Mouse (Mus musculus): ENCODE results near the gene Slc41a2. TPM values are rescaled to one million over a fixed set of nuclear protein-coding genes. Genes with fewer than 3 reads are reported as not detected.

Slc41a2 gene
- polyA plus RNA-seq, 1 experiment: 8.5 TPM

DNA sequence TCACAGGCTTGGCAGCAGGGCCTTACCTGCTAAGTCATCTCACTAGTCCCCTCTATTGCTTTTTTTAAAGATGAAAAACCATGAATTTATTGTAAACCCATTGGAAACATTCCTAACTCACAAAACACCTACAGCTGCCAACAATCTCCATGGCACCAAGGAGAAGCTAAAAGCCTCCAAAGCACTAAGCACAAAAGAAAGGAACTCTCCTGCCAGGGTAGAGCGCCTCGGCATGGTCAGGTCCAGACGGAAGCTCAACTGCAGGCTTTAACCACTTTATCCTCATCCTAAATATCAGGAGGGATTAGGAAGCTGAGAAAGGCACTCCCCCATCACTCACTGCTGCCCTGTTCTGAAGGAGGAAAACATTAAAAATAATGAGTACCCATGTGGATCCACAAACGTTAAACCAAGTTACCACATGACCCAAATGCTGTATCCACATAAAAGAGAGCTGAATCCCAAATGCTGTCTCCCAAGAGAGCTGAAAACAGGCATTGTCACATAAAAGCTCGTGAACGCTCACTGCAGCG is 51.9 kb downstream of the Slc41a2 start:
- Histone ChIP-seq H3K27me3 (ENCODE audit: control insufficient read depth, insufficient read depth, low read length) (no peaks in the 10 kb centered on the region), H3K4me3 (ENCODE audit: control insufficient read depth, low read depth, low read length) (no peak overlapping the region), H3K4me1 (ENCODE audit: control insufficient read depth, insufficient read depth, low read length) (no peaks in the 10 kb centered on the region), H3K27ac (ENCODE audit: control insufficient read depth, insufficient read depth, low read depth, low read length) (no peak overlapping the region), H3K36me3 (ENCODE audit: control insufficient read depth, insufficient read depth, low read length) (no peaks in the 10 kb centered on the region)
- TF ChIP-seq POLR2A (IDR thresholded peaks at IDR 0.05; ENCODE audit: control insufficient read depth, low read depth, low read length) (no peak), CTCF (IDR thresholded peaks at IDR 0.05; ENCODE audit: control insufficient read depth, insufficient read depth, insufficient replicate concordance, low read depth, low read length) (no peak)

- Histone ChIP-seq H3K4me3 (ENCODE audit: control insufficient read depth, low read depth, low read length) (no peak overlapping the region), H3K4me1 (ENCODE audit: control insufficient read depth, insufficient read depth, low read length) (no peaks in the 10 kb centered on the region), H3K27me3 (ENCODE audit: control insufficient read depth, insufficient read depth, low read length) (no peaks in the 10 kb centered on the region), H3K27ac (ENCODE audit: control insufficient read depth, insufficient read depth, low read depth, low read length) (no peak overlapping the region), H3K36me3 (ENCODE audit: control insufficient read depth, insufficient read depth, low read length) (no peaks in the 10 kb centered on the region)
- TF ChIP-seq POLR2A (IDR thresholded peaks at IDR 0.05; ENCODE audit: control insufficient read depth, low read depth, low read length) (no peak), CTCF (IDR thresholded peaks at IDR 0.05; ENCODE audit: control insufficient read depth, insufficient read depth, insufficient replicate concordance, low read depth, low read length) (no peak)
These were observed 52.8 kb downstream of the Slc41a2 start for GRCm38 (mm10) chr10:83284916-83285315.

- Histone ChIP-seq H3K27me3 (ENCODE audit: control insufficient read depth, insufficient read depth, low read length) (no peaks in the 10 kb centered on the region), H3K4me1 (ENCODE audit: control insufficient read depth, insufficient read depth, low read length) (no peaks in the 10 kb centered on the region), H3K4me3 (ENCODE audit: control insufficient read depth, low read depth, low read length) (no peak overlapping the region), H3K27ac (ENCODE audit: control insufficient read depth, insufficient read depth, low read depth, low read length) (no peak overlapping the region), H3K36me3 (ENCODE audit: control insufficient read depth, insufficient read depth, low read length) (no peaks in the 10 kb centered on the region)
- TF ChIP-seq POLR2A (IDR thresholded peaks at IDR 0.05; ENCODE audit: control insufficient read depth, low read depth, low read length): no peak
- TF ChIP-seq CTCF (IDR thresholded peaks at IDR 0.05; ENCODE audit: control insufficient read depth, insufficient read depth, insufficient replicate concordance, low read depth, low read length): no peak
These were observed 71.0 kb downstream of the Slc41a2 start for GRCm38 (mm10) chr10:83266731-83267130.

- TF ChIP-seq POLR2A (IDR thresholded peaks at IDR 0.05; ENCODE audit: control insufficient read depth, low read depth, low read length) (no peak), CTCF (IDR thresholded peaks at IDR 0.05; ENCODE audit: control insufficient read depth, insufficient read depth, insufficient replicate concordance, low read depth, low read length) (no peak)
- H3K27ac ChIP-seq (ENCODE audit: control insufficient read depth, insufficient read depth, low read depth, low read length): no peak overlapping the region
- H3K36me3 ChIP-seq (ENCODE audit: control insufficient read depth, insufficient read depth, low read length): no peaks in the 10 kb centered on the region
- H3K4me1 ChIP-seq (ENCODE audit: control insufficient read depth, insufficient read depth, low read length): no peaks in the 10 kb centered on the region
- H3K4me3 ChIP-seq (ENCODE audit: control insufficient read depth, low read depth, low read length): no peak overlapping the region
- H3K27me3 ChIP-seq (ENCODE audit: control insufficient read depth, insufficient read depth, low read length): no peaks in the 10 kb centered on the region
These were observed 71.4 kb downstream of the Slc41a2 start for GRCm38 (mm10) chr10:83266241-83266640.

DNA sequence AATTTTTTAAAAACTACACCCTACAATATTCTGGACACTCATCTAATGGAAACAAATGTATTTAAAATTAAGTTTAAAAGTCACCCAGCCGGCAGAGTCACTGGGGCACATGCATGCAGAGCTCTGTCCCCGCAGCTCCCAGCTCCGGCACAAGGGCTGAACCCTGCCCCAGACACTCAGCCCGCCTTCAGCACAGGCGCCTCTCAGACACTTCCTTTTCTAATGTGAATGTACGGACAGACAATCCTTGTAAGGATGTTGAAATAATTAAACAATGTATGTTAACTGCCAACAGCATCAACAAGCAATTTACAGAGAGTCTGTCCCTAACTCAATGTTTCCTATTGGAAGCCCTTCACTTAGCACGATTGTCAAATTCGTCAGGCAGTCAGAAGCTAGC is 73.0 kb downstream of the Slc41a2 start:
- TF ChIP-seq CTCF (IDR thresholded peaks at IDR 0.05; ENCODE audit: control insufficient read depth, insufficient read depth, insufficient replicate concordance, low read depth, low read length) (no peak), POLR2A (IDR thresholded peaks at IDR 0.05; ENCODE audit: control insufficient read depth, low read depth, low read length) (no peak)

DNA sequence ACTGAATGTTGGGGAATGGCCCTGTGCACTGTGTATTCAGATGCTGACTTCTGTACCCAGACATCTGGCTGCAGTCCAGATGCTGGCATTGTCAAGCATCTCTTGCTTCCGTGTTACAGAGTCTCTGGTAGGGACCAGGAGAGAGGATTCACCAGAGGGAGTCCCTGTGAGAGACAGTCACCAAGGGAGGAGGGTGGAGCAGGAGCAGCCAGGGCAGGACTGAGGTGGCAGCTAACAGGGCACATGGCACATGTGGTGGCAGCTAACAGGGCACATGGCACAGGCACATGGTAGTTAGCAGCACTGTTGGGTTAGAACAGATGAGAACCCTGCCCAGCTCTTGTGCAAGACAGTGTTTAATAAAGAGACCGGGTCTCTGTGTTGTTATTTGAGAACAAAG is 73.6 kb downstream of the Slc41a2 start:
- H3K4me3 ChIP-seq (ENCODE audit: control insufficient read depth, low read depth, low read length): no peak overlapping the region
- H3K4me1 ChIP-seq (ENCODE audit: control insufficient read depth, insufficient read depth, low read length): no peaks in the 10 kb centered on the region
- TF ChIP-seq CTCF (IDR thresholded peaks at IDR 0.05; ENCODE audit: control insufficient read depth, insufficient read depth, insufficient replicate concordance, low read depth, low read length) (no peak), POLR2A (IDR thresholded peaks at IDR 0.05; ENCODE audit: control insufficient read depth, low read depth, low read length) (no peak)
- no peak overlapping the region for H3K27ac ChIP-seq (ENCODE audit: control insufficient read depth, insufficient read depth, low read depth, low read length)
- no peaks in the 10 kb centered on the region for H3K27me3 ChIP-seq (ENCODE audit: control insufficient read depth, insufficient read depth, low read length)
- H3K36me3 ChIP-seq (ENCODE audit: control insufficient read depth, insufficient read depth, low read length): no peaks in the 10 kb centered on the region

More for the DNA sequence above, 73.0 kb downstream of the Slc41a2 start:
- Histone ChIP-seq H3K4me1 (ENCODE audit: control insufficient read depth, insufficient read depth, low read length) (no peaks in the 10 kb centered on the region), H3K36me3 (ENCODE audit: control insufficient read depth, insufficient read depth, low read length) (no peaks in the 10 kb centered on the region), H3K27ac (ENCODE audit: control insufficient read depth, insufficient read depth, low read depth, low read length) (no peak overlapping the region), H3K4me3 (ENCODE audit: control insufficient read depth, low read depth, low read length) (no peak overlapping the region), H3K27me3 (ENCODE audit: control insufficient read depth, insufficient read depth, low read length) (no peaks in the 10 kb centered on the region)

- no peaks in the 10 kb centered on the region for H3K4me1 ChIP-seq (ENCODE audit: control insufficient read depth, insufficient read depth, low read length)
- no peak overlapping the region for H3K4me3 ChIP-seq (ENCODE audit: control insufficient read depth, low read depth, low read length)
- no peak for TF ChIP-seq CTCF (IDR thresholded peaks at IDR 0.05; ENCODE audit: control insufficient read depth, insufficient read depth, insufficient replicate concordance, low read depth, low read length)
- no peak for TF ChIP-seq POLR2A (IDR thresholded peaks at IDR 0.05; ENCODE audit: control insufficient read depth, low read depth, low read length)
- no peak overlapping the region for H3K27ac ChIP-seq (ENCODE audit: control insufficient read depth, insufficient read depth, low read depth, low read length)
- no peaks in the 10 kb centered on the region for H3K27me3 ChIP-seq (ENCODE audit: control insufficient read depth, insufficient read depth, low read length)
- H3K36me3 ChIP-seq (ENCODE audit: control insufficient read depth, insufficient read depth, low read length): no peaks in the 10 kb centered on the region
These were observed 76.4 kb downstream of the Slc41a2 start for GRCm38 (mm10) chr10:83261264-83261663.

DNA sequence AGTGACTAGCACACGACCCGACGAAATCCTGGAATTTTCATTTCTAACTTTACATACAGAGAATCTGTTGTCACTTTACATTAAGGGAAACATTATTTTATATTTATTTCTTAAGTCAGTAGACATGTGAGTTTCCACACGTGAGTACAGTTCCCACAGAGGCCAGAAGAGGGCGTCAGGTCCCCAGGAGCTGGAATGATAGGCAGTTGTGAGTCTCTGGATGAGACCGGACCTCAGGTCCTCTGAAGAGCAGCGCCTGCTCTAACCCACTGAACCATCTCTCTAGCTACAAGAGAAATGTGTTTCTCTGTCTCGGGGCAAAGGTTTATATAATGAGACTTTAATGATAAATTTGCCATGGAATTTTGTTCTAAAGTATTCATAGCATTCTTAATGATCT is 86.3 kb downstream of the Slc41a2 start:
- TF ChIP-seq POLR2A (IDR thresholded peaks at IDR 0.05; ENCODE audit: control insufficient read depth, low read depth, low read length) (no peak), CTCF (IDR thresholded peaks at IDR 0.05; ENCODE audit: control insufficient read depth, insufficient read depth, insufficient replicate concordance, low read depth, low read length) (peak; percentile 36; the same call in 1 of the 2 replicates)
- Histone ChIP-seq H3K27ac (ENCODE audit: control insufficient read depth, insufficient read depth, low read depth, low read length) (no peak overlapping the region), H3K4me1 (ENCODE audit: control insufficient read depth, insufficient read depth, low read length) (no peaks in the 10 kb centered on the region), H3K36me3 (ENCODE audit: control insufficient read depth, insufficient read depth, low read length) (no peaks in the 10 kb centered on the region), H3K27me3 (ENCODE audit: control insufficient read depth, insufficient read depth, low read length) (no peaks in the 10 kb centered on the region), H3K4me3 (ENCODE audit: control insufficient read depth, low read depth, low read length) (no peak overlapping the region)
